Mouse (Mus musculus): ENCODE measurements around the gene Esrrg.
A peak's percentile ranks its signal among the peaks of the same experiment; 100 is the strongest.

Esrrg gene

DNA sequence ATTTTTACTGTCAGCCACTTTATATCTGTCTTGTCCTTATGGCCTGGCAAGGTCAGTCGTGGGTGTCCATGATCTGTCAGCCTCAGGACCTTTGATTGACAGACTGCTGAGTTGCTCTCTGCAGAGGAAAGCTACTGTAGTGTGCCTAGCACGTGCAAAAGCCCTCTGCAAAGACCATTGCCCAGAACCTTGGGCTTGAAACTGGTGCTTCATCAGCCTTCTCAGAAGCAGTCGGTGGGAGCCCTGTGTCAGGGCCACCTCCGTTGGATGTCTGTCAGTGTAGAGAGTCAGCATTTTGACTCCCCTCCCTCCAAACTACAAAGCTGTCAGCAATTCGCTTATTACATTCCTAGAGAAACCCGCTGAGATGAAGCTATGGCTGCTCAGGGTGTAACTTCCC is 227.8 kb downstream of the Esrrg start:
- no peak for DNase-seq

DNA sequence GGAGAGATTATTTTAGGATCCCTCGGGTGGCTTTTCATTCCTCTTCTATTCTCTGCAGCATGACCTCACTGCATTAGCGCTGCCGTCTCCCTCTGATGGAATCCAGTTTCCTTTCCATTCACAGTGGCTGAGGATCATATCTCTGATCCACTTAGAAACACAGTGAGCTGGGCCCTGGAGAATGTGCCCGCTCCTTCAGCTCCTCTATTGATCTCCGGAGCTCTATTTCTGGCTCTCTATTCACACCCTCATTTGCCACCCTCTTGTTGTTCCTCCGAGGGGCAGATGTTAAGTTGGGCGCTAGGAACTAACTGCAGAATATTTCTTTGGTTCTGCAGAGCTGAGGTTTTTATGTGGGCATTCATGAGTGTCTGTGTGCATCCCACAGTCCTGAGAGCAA is 228.3 kb downstream of the Esrrg start:
- DNase-seq, result no peak

DNA sequence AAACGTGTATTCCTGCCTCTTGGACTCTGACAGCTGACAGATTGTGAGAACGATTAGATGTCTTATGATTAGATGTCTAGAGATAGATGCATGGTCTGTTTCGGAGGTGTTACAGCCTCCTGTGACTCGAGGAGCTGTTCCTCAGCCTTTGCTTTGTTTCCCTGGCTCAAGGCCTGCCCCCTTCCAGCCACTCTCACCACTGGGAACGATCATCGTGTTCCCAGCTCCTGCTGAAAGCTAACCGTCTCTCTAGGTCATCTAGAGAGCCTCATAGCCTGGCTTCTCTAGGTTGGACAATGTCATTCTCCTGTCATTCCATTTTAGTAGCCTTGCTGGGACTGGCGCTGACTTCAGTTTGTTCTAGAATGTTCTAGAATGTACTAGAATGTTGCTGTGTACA is 233.0 kb downstream of the Esrrg start:
- DNase-seq, result no peak

DNA sequence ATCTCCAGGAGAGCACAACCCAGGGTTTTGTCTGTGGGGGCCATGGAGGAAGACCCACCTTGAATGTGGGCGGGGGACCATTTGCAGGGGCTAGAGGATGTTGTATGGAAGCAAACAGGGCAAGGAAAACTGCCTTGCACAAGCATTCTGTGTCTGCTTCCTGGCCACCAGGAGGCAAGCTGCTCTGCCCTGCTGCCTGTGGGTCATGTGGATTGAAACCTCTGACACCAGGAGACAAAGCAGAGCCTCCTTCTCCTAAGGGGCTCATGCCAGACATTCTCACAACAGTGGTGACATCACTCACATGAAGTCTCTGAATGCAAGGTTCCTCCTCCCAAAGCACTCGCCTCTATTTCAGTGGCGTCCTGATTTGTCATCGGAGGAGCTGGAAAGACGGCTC is 234.1 kb downstream of the Esrrg start:
- DNase-seq, result no peak

DNA sequence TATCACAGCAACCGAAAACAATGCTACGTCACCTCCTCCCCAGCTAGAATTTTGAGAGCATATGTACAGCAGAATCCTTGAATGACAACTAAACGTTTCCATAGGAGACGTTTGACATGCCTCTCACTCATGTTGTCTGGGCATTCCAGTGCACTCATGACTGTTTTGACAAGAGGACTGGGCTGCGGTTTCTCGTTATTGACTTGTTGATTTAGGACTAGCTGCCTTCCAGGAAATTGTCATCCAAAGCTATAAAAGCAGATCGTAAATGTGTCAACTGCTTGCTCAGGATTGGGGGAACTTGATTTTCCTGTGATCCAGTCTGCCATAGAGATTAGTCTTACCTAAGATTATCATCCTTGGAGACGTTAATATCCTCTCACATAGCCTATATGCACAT is 245.6 kb downstream of the Esrrg start:
- DNase-seq, result no peak

DNA sequence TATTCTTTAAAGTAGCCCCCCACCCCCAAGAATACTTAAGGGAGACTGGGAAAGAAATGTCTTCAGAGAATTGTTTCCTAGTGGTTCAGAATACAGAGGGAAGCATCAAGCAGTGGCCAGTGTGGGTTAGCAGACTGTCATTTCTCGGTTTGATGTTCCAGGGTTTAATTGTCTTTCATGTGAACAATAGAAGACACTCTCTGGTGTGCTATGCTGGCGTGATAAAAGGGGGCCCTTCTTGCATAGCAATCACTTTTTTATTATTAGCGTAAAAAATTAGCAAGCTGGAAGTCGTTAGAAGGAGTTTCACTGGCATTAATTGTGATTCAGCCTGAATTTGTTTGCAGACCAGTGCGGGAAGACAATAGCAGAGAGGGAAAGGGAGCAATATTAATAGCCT is 253.7 kb downstream of the Esrrg start:
- no peak for DNase-seq

DNA sequence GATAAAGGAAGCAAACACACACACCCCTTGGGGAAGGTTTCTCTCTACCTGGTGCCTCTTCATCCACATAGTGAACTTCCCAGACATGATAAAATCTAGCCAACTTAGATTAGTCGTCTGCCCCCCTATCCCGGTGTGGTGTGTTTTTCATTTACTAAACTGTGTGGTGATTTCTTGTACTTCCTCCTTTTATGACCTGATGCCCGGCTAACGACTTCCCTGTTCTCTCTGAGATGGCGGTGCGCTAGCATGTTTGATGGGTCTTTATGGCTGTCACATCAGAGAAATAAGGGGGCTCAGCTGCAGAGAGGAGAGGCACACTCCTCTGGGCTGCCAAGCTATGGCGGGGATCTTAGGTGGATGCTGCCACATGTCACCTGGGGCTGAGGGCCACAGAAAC is 259.8 kb downstream of the Esrrg start:
- no peak for DNase-seq

DNA sequence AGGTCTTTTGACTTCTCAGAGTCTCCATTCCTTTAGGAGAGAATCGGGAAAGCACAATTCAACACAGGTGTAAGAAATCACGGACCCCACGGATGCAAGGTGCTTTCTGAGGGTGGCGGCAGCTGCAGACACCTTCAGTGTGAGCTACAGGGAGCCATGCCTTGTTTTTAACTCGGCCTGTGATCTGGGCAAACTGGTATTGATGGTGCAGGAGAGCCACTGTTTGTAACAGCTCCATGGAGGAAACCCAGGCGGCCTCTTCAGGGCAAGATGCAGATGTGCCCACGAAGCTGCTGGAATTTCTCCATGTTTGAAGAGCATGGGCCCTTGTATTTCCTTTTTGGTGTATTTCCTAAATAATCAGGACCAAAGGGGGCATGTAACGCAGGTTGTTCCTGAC is 263.6 kb downstream of the Esrrg start:
- no peak for DNase-seq

DNA sequence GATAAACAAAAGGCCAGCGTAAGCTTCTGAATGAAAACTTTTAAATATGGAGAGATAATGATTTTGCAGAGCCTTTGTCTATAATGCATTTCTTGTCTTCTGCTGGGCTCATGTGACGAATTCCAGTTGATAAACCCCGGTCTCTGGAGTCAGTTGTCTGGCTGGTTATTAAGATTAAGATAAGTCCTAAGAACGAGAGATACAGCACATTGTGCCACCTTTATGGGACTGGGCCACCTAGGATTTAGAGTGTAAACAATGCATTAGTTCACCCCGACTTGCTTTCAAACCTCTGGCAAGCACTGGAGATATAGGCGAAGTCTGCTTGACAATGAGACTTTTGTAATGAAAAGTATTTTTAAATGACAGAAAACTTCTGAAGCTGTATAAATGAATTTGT is 264.2 kb downstream of the Esrrg start:
- no peak for DNase-seq

DNA sequence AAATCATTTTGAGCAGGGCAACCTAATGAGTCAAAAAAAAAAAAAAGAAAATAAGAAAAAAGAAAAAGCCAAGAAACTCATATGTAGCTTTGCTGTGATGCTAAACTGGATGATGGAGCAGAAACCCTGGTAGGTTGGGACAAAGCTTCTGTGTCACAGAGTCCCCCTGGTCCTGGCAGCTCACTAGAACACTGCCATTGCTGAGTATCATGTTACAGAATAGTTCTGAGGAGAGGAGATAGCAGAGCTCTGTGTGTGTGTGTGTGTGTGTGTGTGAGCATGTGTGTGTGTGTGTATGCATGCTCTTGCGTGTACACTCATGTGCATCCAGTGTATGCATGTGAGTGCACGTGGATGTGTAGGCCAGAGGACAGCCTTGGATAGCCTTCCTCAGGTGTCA is 265.2 kb downstream of the Esrrg start:
- no peak for DNase-seq

DNA sequence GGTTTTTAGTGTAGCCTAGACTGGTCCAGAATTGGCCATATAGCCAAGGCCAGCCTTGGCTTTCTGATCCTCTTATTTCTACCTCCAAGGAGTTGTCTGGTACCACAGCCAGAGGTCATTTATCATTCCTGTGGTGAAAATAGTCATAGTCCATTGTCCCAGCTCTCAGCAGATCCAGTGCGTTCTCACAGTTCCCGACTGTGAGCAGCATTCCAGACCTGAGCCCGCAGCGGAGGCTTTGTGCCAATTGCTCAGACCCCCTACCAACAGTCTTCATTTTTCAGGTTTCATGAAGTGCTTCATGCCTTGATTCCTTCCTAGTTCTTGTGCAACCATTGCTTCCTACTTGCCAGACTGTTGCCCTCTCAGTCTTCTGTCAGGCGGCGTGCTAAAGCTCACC is 278.7 kb downstream of the Esrrg start:
- no peak for DNase-seq

DNA sequence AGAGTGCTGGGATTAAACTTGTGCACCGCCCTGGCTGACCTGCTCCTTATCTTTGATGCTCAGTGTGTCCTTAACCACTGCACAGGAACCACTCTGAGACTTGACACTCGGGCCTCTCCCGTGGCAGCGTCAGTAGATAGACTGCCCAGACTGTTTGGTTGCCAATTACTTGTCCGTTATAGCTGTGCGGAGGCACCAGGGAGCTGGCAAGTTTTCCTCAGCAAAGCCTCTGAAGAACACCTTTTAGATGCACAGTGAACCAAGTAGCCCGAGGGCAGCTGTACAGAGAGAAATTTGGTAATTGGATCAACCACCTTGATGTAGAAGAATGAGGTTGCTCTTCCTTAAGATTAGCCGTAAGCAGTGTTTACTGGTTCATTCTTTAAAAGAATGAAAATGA is 279.6 kb downstream of the Esrrg start:
- DNase-seq, result no peak

DNA sequence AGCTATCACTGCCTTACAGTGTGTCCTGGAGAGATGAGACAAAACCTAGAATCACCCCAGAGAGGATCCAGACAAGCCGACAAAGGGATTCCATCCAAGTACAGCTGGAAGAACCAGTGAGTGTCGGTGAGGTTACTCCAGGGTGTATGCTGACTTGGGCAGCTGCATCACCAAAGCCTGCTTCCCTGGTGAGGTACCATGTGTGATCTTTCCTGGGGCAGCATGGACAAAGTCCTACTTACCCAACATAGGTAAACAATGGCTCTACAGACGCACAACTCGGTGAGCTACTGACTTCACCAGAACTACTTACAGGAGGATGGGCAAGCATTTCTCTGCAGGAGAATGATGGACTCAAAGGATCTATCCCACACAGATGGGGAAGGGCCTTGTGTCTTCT is 280.5 kb downstream of the Esrrg start:
- DNase-seq, result no peak

DNA sequence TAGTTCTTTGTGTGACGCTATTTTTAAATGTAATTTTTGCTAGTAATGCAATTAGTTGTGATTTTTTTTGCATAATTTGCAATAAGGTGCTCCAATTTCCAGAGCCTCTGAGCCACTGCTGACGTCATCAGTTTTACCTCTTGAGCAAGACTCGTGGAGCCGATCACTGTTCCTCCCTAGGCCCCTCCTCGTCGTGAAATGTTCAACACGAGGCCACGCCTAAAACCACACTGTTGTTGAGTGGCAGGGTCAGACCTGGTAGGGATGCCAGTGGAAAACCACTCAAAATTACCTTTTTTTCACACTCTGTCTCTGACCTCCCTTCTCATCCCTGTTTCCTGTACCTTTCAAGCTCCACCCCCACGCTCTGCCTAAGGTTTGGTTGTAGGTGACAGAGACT is 282.7 kb downstream of the Esrrg start:
- DNase-seq, result no peak

DNA sequence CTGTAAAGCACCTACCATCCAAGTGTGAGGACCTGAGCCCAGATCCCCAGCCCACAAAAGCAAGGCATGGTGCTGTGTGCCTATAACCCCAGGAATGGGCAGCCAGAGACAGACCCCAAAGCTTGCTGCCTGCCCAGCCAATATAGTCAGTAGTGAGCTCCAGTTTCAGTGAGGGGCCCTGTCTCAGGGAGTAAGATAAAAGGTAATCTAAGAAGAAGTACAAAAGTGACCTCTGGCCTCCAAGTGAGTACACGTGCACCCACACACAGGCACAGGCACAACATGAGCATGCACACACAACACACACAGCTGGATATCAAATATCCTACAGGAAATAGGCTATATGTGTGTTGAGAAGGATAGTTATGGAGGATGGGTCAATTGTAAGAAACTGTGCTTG is 286.9 kb downstream of the Esrrg start:
- no peak for DNase-seq

DNA sequence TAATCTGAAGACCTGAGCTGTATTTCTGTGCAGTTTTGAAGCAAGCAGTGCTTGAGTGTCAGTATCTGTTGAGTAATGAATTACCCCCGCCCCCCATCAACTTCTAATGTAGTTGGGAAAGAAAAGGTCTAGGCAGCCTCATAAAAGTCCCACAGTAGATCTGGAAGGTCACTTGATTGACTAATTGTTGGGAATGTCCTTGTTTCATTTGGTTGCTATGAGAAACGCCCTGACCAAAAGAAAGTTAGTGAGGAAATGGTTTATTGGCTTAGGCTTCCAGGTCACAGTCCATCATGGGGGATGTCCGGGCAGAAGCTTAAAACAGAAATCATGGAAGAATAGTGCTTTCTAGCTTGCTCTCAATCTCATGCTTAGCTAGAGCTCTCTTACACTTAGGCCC is 287.7 kb downstream of the Esrrg start:
- DNase-seq, result no peak

DNA sequence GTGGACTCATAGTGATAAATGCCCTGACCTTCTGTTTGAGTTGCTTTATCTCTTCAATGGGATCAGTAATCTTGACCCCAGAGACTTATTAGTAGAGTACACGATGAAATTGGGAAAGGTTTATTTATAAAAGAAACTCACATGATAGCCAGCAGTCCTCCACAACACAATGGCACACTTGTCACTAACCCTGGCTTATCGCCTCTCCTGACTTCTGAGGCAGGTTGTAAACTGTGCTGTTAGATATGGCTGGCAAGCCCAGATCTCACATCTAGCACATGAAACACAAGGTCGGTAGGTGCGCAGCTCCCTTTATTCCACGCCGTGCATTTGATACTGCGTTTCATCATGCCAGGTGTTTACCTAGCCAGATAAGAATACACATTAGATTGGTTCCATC is 288.3 kb downstream of the Esrrg start:
- DNase-seq, result no peak

DNA sequence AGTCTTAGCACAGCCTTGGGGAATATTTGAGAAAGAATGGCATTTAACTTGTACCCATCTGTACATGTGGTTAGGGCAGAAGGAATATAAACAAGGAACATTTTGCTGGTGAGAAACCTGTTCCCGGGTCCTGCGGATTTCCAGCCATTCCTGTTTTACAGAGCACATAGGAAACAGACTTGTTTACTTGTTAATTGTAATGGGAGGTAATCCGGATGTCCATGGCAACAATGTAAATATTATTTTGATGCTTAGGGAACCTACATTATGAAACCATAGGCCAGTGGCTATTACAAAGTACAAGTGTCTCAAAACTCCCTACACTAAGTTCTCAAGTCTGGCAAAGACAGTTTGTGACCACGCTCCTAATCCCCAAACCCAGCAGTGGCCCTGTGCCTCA is 290.9 kb downstream of the Esrrg start:
- DNase-seq, result no peak

DNA sequence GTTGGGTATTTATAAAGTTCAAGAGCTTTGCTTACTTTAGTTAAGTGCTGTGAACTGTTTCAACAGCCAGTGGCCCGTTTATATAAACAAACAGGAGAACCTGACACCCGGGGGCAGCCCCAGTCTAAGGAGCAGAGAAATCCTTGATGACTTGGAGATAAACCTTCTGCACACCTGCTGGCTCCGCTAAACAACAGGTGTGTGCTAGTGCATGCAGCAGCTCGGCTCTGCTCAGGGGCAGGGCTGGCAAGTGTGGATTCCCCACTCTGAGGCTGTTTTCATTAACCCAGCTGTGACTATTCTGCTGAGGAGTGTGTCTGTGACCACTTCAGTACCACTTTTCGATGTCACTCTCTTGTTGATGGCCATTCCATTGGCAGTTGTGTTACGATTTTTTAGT is 292.2 kb downstream of the Esrrg start:
- no peak for DNase-seq

DNA sequence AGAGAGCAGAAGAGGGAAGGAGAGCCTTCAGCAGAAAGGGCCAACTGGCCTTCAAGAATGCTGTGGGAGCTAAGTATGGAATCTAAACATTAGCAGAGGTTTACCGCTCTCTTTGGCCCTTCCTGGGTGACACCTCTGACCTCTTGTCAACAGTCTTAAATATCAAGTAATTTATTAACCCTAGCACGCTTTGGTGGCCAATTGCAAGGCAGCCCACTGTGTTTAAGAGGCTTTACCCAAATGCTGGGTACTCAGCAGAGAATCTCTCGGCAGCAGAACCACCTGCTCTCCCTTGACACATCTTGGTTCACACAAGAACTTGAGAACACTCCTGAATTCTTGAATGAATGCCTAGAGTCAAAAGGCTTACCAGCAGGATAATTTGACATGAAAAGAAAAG is 293.6 kb downstream of the Esrrg start:
- no peak for DNase-seq

DNA sequence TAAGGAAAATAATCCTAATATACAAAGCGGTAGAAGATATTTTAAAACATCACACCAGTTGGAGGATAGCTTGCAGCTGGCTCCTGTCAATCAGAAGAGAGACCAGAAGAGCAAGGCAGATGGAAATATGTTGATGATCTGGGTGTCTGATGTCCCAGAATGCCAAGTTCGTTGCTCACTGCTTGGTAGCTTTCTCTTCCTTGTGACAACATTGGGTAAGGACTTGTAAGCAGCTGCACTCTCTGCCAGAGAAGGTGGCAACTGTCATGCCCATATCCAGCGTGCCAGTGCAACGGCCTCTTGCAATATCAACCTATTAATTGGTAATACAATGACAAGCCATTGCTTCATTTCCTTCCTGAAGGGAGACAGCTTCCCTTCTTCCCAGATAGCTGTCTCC is 296.1 kb downstream of the Esrrg start:
- no peak for DNase-seq

DNA sequence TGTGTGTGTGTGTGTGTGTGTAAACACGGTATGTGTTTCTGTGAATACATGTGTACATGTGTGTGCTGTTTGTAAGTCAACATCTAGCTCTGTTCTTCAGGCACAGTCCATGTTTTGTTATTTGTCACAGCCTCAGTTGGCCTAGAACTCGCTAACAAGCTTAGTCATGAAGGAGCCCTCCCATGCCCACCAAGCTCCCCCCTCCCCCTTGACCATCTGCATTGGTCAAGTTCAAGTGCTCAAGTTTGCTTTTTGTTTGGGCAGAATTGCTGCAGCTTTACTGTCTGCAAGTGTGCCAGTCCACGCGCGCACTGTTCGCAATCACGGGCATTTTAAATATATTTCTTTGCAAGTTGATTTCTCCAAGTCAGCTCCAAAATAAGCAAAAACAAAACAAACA is 298.8 kb downstream of the Esrrg start:
- no peak for DNase-seq

DNA sequence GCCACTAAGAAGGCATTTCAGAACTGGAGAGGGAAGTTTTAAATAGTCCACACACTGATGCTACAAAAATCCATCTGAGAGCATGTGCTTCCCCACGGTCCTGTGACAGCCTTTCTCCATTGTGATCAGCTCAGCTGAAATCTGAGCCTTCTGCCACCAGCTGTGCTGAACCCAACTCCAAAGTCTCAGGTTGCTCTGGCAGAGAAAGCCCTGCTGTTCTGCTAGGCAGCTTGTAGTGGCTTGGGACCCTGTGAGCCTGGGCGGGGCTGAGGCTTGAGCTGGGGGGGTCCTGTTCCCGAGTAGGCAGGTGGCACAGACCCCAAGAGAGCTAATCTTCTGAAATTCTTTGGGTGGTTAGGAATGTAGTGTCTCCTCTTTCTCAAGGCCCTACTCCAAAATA is 299.3 kb downstream of the Esrrg start:
- DNase-seq, result no peak

DNA sequence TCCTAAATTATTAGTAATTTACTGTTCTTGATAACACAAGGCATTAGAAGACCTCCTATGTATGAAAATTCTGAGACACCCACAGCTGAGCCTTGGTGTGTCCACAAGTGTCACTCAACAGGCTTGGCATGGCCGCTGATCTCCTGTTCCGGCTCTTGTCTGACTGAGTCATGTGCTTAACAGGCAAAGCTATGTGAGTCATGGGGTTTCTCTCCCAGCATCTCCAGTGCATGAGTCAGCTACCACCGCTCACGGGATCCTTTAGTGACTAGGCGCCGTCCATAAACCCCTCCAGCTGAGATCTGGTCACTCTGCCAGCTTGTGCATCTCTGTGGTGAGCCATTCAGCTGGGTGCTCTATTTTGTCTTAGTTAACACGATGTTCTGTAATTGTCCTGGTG is 302.1 kb downstream of the Esrrg start:
- peak; percentile 14 for DNase-seq

DNA sequence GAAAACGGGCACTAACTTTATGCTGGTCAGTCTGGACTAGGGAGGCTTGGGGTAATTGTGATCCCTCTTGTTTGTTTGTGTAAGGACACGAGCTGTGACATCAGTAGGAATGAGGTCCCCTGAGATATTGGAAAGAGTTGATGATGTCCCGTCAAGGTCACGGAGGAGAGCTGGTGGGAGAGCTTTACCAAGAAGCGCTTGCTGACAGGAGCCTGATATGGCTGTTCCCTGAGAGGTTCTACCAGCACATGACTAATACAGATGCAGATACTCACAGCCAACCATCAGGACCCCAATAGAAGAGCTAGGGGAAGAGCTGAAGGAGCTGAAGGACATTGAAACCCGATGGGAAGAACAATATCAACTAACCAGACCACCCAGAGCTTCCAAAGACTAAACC is 302.6 kb downstream of the Esrrg start:
- DNase-seq, result no peak

DNA sequence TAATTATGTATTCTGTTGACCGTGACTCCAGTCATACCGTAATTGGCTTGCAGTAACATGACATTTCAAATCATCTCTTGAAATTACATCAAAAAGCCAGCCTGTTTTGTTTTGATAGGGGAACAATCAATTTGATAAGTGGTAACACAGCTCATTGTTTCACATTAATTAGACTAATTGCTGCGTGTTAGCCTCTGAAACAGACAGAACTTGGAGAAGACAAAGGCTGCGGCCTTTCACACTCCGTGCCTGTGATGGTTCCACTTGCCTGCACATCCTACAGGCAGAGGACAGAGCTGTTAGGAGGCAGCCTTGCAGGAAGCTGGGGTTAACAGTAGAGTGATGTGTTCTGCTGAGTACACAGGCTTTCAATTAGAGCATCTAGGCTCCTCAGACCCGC is 309.7 kb downstream of the Esrrg start:
- no peak for DNase-seq

DNA sequence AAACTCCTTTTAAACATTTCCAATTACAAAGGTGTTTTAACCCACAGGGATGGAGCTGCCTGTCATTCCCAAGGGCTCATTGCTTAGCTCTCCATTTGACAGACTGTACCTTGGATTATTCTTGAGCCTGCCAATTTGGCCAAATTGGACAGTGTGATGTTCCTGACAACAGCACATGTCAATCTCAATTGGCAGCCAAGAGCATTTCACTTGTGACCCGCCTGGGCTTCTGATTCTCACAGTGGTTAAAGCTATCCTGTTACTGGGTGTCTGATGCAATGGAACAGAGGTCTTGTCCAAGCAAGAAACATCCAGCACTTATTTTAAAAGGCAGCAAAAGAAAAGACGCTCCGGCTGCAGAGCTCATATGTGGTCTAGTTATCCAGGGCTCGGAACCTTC is 310.3 kb downstream of the Esrrg start:
- no peak for DNase-seq

All from lung, postnatal 10 days (tissue).